Mouse (Mus musculus): ENCODE results near the gene Cadps. TPM values are rescaled to one million over a fixed set of nuclear protein-coding genes. Genes with fewer than 3 reads are reported as not detected.

The Cadps gene
- polyA plus RNA-seq, 1 experiment: 187 TPM

DNA sequence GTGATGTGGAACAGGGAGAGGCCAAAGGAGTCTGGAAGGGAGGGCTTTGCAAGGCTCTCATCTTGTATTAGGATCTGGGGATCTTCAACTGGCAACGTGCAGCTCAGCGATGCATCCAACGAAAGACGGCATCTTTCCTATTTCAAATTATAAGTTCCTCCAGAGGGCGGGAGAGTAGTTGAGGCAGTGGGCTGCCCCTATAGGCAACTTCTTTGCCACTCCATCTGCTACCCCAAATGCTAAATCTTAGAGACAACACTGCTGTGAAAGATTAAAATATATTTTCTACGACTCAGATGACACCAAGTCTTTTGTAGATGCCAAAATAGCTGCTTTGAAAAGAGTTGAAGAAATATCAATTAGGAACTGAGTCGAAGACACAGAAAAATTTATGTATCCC lies 315.9 kb downstream of the Cadps start:
- Histone ChIP-seq H3K4me1 (ENCODE audit: control insufficient read depth, insufficient read depth, low read length) (no peaks in the 10 kb centered on the region; the same call in 1 of the 2 replicates), H3K27ac (ENCODE audit: insufficient read depth, low read length) (no peak overlapping the region), H3K4me3 (ENCODE audit: insufficient read depth, low read length) (no peak overlapping the region)
- no peak for TF ChIP-seq CTCF (IDR thresholded peaks at IDR 0.05; ENCODE audit: extremely low read depth, insufficient read depth, low read length)
- no peak for TF ChIP-seq POLR2A (IDR thresholded peaks at IDR 0.05; ENCODE audit: extremely low read depth, insufficient read depth, low read length)

DNA sequence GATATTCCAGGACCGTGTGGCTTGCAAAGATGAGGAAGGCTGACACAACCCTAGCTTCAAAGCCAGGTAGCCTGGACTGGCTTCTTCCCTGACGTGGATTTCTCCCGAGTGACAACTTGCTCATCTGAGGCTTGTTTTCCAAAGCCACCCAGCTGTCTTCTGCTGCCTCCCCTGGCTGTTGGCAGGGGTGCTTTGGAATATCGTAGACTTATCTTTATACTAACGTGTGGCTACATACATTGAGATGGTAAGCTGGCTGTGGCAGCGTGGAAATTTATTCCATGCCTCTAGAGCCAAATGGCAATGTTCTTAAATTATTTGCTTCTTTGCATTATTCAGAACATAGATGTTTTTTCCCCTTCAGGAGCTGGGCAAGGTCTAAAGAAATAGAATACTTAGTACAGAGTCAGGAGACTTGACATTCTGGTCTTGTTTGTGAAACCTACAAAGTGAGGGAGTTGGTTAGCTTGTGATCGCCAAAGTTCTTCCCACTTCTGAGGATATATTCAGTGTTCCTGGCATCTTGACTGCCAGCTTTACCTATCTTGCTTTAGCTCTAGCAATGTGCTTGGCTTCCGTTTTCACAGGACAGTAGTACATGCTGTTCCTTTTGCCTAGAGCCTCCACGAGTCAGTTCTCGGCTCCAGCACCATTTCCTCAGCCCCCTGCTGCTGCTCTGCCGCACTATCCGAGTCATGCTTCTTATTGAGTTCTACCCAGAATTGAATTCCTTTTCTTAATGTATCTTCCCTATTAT lies 318.5 kb downstream of the Cadps start:
- TF ChIP-seq POLR2A (IDR thresholded peaks at IDR 0.05; ENCODE audit: extremely low read depth, insufficient read depth, low read length) (no peak), CTCF (IDR thresholded peaks at IDR 0.05; ENCODE audit: extremely low read depth, insufficient read depth, low read length) (no peak)
- Histone ChIP-seq H3K4me3 (ENCODE audit: insufficient read depth, low read length) (no peak overlapping the region), H3K27ac (ENCODE audit: insufficient read depth, low read length) (peak overlapping the region; percentile 21; the same call in 1 of the 2 replicates), H3K4me1 (ENCODE audit: control insufficient read depth, insufficient read depth, low read length) (no peaks in the 10 kb centered on the region; the same call in 1 of the 2 replicates)

- Histone ChIP-seq H3K27ac (ENCODE audit: insufficient read depth, low read length) (no peak overlapping the region), H3K4me1 (ENCODE audit: control insufficient read depth, insufficient read depth, low read length) (peaks cover 3% of the 10 kb centered on the region; the same call in 1 of the 2 replicates), H3K4me3 (ENCODE audit: insufficient read depth, low read length) (no peak overlapping the region)
- TF ChIP-seq POLR2A (IDR thresholded peaks at IDR 0.05; ENCODE audit: extremely low read depth, insufficient read depth, low read length) (no peak), CTCF (IDR thresholded peaks at IDR 0.05; ENCODE audit: extremely low read depth, insufficient read depth, low read length) (no peak)
These were observed 360.7 kb downstream of the Cadps start for GRCm38 (mm10) chr14:12462206-12462605.

DNA sequence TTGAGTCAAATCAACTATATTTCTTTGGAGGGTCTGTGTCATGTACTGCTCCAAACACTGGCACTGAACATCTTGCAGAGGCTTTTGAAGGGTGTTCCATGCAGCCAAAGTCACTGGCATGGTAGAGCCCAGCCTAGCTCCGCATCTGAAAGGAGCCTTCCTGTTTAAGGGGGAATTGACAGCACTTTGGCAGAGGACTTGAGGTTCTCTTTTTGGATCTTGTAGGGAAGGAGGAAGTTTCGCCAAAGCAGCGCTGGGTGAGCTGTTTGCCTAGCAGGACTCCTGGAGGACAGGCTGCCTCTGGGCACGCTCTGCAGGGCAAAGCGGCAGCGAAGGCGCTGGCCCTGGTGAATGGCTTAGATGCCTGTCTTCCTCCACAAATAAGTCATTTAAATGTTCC lies 363.2 kb downstream of the Cadps start:
- no peak for TF ChIP-seq CTCF (IDR thresholded peaks at IDR 0.05; ENCODE audit: extremely low read depth, insufficient read depth, low read length)
- no peak for TF ChIP-seq POLR2A (IDR thresholded peaks at IDR 0.05; ENCODE audit: extremely low read depth, insufficient read depth, low read length)
- peaks cover 7% of the 10 kb centered on the region for H3K4me1 ChIP-seq (ENCODE audit: control insufficient read depth, insufficient read depth, low read length)
- no peak overlapping the region for H3K4me3 ChIP-seq (ENCODE audit: insufficient read depth, low read length)
- no peak overlapping the region for H3K27ac ChIP-seq (ENCODE audit: insufficient read depth, low read length)

GRCm38 (mm10) chr14:12455064-12455591 lies 367.8 kb downstream of the Cadps start:
- no peak for TF ChIP-seq POLR2A (IDR thresholded peaks at IDR 0.05; ENCODE audit: extremely low read depth, insufficient read depth, low read length)
- no peak overlapping the region for H3K4me3 ChIP-seq (ENCODE audit: insufficient read depth, low read length)
- H3K27ac ChIP-seq (ENCODE audit: insufficient read depth, low read length): 0 out of 2 replicates have a peak overlapping the region, but pooled peaks have one; percentile 49
- H3K4me1 ChIP-seq (ENCODE audit: control insufficient read depth, insufficient read depth, low read length): peaks cover 7% of the 10 kb centered on the region

- Histone ChIP-seq H3K4me3 (ENCODE audit: insufficient read depth, low read length) (no peak overlapping the region), H3K4me1 (ENCODE audit: control insufficient read depth, insufficient read depth, low read length) (peaks cover 4% of the 10 kb centered on the region), H3K27ac (ENCODE audit: insufficient read depth, low read length) (no peak overlapping the region)
- TF ChIP-seq POLR2A (IDR thresholded peaks at IDR 0.05; ENCODE audit: extremely low read depth, insufficient read depth, low read length): no peak
- no peak for TF ChIP-seq CTCF (IDR thresholded peaks at IDR 0.05; ENCODE audit: extremely low read depth, insufficient read depth, low read length)
These were observed 372.1 kb downstream of the Cadps start for GRCm38 (mm10) chr14:12450807-12451206.

- Histone ChIP-seq H3K4me3 (ENCODE audit: insufficient read depth, low read length) (no peak overlapping the region), H3K27ac (ENCODE audit: insufficient read depth, low read length) (no peak overlapping the region), H3K4me1 (ENCODE audit: control insufficient read depth, insufficient read depth, low read length) (peaks cover 2% of the 10 kb centered on the region)
- TF ChIP-seq CTCF (IDR thresholded peaks at IDR 0.05; ENCODE audit: extremely low read depth, insufficient read depth, low read length): no peak
- no peak for TF ChIP-seq POLR2A (IDR thresholded peaks at IDR 0.05; ENCODE audit: extremely low read depth, insufficient read depth, low read length)
These were observed 374.0 kb downstream of the Cadps start for GRCm38 (mm10) chr14:12448883-12449282.

DNA sequence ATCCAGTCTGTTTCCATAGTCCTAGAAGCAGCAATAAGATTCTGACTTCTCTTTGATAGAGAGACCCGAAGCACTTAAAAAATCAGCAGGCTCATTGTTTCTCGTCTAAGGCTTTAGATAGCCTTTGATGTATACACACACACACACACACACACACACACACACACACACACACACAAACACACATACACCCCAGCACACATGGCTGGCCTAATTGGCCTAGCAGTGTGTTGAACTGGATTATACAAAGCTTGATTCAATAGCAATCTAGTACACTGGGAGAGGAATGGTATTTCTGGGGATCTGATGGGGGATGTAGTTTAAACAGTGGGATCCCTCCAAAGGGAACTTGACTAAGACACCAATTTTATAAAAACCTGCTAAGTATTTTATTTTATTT lies 381.9 kb downstream of the Cadps start:
- Histone ChIP-seq H3K4me1 (ENCODE audit: control insufficient read depth, insufficient read depth, low read length) (peaks cover 5% of the 10 kb centered on the region), H3K4me3 (ENCODE audit: insufficient read depth, low read length) (no peak overlapping the region), H3K27ac (ENCODE audit: insufficient read depth, low read length) (no peak overlapping the region)
- TF ChIP-seq POLR2A (IDR thresholded peaks at IDR 0.05; ENCODE audit: extremely low read depth, insufficient read depth, low read length) (no peak), CTCF (IDR thresholded peaks at IDR 0.05; ENCODE audit: extremely low read depth, insufficient read depth, low read length) (no peak)

- Histone ChIP-seq H3K4me3 (ENCODE audit: insufficient read depth, low read length) (no peak overlapping the region), H3K27ac (ENCODE audit: insufficient read depth, low read length) (peak overlapping the region; percentile 61; the same call in 1 of the 2 replicates), H3K4me1 (ENCODE audit: control insufficient read depth, insufficient read depth, low read length) (peaks cover 3% of the 10 kb centered on the region)
- no peak for TF ChIP-seq CTCF (IDR thresholded peaks at IDR 0.05; ENCODE audit: extremely low read depth, insufficient read depth, low read length)
- TF ChIP-seq POLR2A (IDR thresholded peaks at IDR 0.05; ENCODE audit: extremely low read depth, insufficient read depth, low read length): no peak
These were observed 384.9 kb downstream of the Cadps start for GRCm38 (mm10) chr14:12437976-12438375.

GRCm38 (mm10) chr14:12437422-12437821 lies 385.5 kb downstream of the Cadps start:
- Histone ChIP-seq H3K27ac (ENCODE audit: insufficient read depth, low read length) (peak overlapping the region; percentile 61), H3K4me3 (ENCODE audit: insufficient read depth, low read length) (no peak overlapping the region), H3K4me1 (ENCODE audit: control insufficient read depth, insufficient read depth, low read length) (peaks cover 3% of the 10 kb centered on the region)
- no peak for TF ChIP-seq CTCF (IDR thresholded peaks at IDR 0.05; ENCODE audit: extremely low read depth, insufficient read depth, low read length)
- no peak for TF ChIP-seq POLR2A (IDR thresholded peaks at IDR 0.05; ENCODE audit: extremely low read depth, insufficient read depth, low read length)
